Mouse (Mus musculus): ENCODE results near the gene Dync2h1. TPM values are rescaled to one million over a fixed set of nuclear protein-coding genes. Genes with fewer than 3 reads are reported as not detected.
A peak's percentile ranks its signal among the peaks of the same experiment; 100 is the strongest.

The Dync2h1 gene
- total and polyA plus RNA-seq, 2 experiments from 2014 or later, result 14.2 to 18.0 TPM

- Histone ChIP-seq H3K4me2 (ENCODE audit: low read depth, low read length, poor library complexity, severe bottlenecking) (no peak overlapping the region), H3K9me3 (ENCODE audit: low read length) (no peaks in the 10 kb centered on the region), H3K4me1 (ENCODE audit: insufficient read depth, low read length) (no peaks in the 10 kb centered on the region), H3K4me3 (ENCODE audit: low read depth, low read length) (no peak overlapping the region), H3K36me3 (ENCODE audit: insufficient read depth, low read length) (peaks cover 3% of the 10 kb centered on the region; the same call in 1 of the 2 replicates), H3K9ac (replicated peaks; ENCODE audit: low read length, poor library complexity, severe bottlenecking) (no peak overlapping the region), H3K27me3 (ENCODE audit: insufficient read depth, low read length) (no peaks in the 10 kb centered on the region), H3K27ac (ENCODE audit: low read depth, low read length) (no peak overlapping the region)
- 100% methylated on average over 1 of the region's 1 CpGs for WGBS
- ATAC-seq (ENCODE audit: low FRiP score) (no peak), DNase-seq (ENCODE audit: low spot score) (no peak)
- TF ChIP-seq CTCF (IDR thresholded peaks at IDR 0.05), result no peak
Observed at GRCm38 (mm10) chr9:7014733-7015132, 169.5 kb downstream of the Dync2h1 start.

DNA sequence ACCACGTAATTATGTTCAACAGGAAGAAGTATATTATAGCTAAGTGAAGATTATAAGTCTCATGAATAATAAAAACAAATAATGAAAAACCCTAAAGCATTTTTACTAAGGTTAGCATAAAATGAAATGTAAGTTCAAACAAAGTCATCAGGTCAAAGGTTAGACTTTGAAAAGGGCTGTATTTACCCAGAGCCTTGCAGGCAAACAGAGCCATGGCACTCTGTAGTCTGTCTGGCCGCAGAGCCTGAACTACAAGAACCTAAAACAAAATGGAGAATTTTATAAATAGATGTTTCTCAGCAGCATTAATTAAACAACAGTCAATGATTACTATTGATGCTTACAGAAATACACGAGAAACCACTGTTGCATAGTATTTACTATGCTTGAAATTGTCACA, 174.5 kb downstream of the Dync2h1 start:
- Histone ChIP-seq H3K36me3 (ENCODE audit: insufficient read depth, low read length) (peaks cover 7% of the 10 kb centered on the region; the same call in 1 of the 2 replicates), H3K4me1 (ENCODE audit: insufficient read depth, low read length) (no peaks in the 10 kb centered on the region), H3K4me2 (ENCODE audit: low read depth, low read length, poor library complexity, severe bottlenecking) (no peak overlapping the region), H3K9me3 (ENCODE audit: low read length) (no peaks in the 10 kb centered on the region), H3K27me3 (ENCODE audit: insufficient read depth, low read length) (no peaks in the 10 kb centered on the region), H3K27ac (ENCODE audit: low read depth, low read length) (no peak overlapping the region), H3K9ac (replicated peaks; ENCODE audit: low read length, poor library complexity, severe bottlenecking) (no peak overlapping the region), H3K4me3 (ENCODE audit: low read depth, low read length) (no peak overlapping the region)
- DNase-seq (ENCODE audit: low spot score) (no peak), ATAC-seq (ENCODE audit: low FRiP score) (no peak)
- 77% methylated on average over 3 of the region's 3 CpGs for WGBS
- no peak for TF ChIP-seq CTCF (IDR thresholded peaks at IDR 0.05)

GRCm38 (mm10) chr9:6994865-6995264, 189.4 kb downstream of the Dync2h1 start:
- H3K4me3 ChIP-seq (ENCODE audit: low read depth, low read length), result no peak overlapping the region
- H3K9me3 ChIP-seq (ENCODE audit: low read length), result no peaks in the 10 kb centered on the region
- H3K4me1 ChIP-seq (ENCODE audit: insufficient read depth, low read length), result no peaks in the 10 kb centered on the region
- H3K9ac ChIP-seq (replicated peaks; ENCODE audit: low read length, poor library complexity, severe bottlenecking), result no peak overlapping the region
- H3K27me3 ChIP-seq (ENCODE audit: insufficient read depth, low read length), result no peaks in the 10 kb centered on the region
- 53% methylated on average over 2 of the region's 2 CpGs for WGBS
- no peak for ATAC-seq (ENCODE audit: low FRiP score)
- H3K27ac ChIP-seq (ENCODE audit: low read depth, low read length), result no peak overlapping the region
- TF ChIP-seq CTCF (IDR thresholded peaks at IDR 0.05), result no peak
- no peak overlapping the region for H3K4me2 ChIP-seq (ENCODE audit: low read depth, low read length, poor library complexity, severe bottlenecking)
- DNase-seq (ENCODE audit: low spot score), result no peak
- 0 out of 2 replicates have a peak, but pooled peaks cover 4% of the 10 kb centered on the region for H3K36me3 ChIP-seq (ENCODE audit: insufficient read depth, low read length)

- no peak for TF ChIP-seq CTCF (IDR thresholded peaks at IDR 0.05)
- ATAC-seq (ENCODE audit: low FRiP score), result no peak
- H3K4me2 ChIP-seq (ENCODE audit: low read depth, low read length, poor library complexity, severe bottlenecking), result no peak overlapping the region
Observed at GRCm38 (mm10) chr9:6994275-6994674, 190.0 kb downstream of the Dync2h1 start.

DNA sequence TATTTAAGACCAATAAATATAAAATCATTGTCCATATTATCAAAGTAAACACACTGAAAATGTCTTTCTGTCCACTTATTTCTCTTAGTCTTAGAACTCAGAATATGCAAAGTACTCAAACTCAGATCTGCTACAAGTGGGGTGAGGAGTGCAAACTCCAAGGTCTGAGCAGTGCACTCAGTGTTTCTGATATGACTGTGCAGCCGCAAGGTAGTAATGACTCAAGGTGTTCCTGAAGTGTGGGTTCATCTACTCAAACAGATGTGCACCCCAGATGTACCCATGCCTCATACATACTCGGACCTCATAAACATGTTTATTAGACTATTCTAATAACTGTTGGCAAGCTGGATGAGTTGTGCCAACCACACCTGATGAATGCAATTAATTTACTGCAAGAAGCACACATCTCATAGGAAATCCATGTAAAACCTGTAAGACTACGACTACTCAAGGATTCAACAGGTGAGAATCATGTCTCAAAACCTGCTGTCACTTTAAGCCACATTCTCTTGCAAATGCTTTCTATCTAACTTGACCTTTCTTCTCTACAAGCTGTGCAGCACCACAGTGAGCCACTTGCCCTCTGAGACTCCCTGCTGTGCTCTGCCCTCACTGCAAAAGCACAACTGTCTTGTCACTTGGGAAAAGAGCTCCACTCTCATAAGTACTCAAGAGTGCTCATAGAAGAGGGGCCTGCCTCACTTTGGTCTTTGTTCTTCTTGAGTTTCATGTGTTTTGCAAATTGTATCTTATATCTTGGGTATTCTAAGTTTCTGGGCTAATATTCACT, 195.2 kb downstream of the Dync2h1 start:
- DNase-seq (ENCODE audit: low spot score) (no peak), ATAC-seq (ENCODE audit: low FRiP score) (no peak)
- Histone ChIP-seq H3K9me3 (ENCODE audit: low read length) (no peaks in the 10 kb centered on the region), H3K4me2 (ENCODE audit: low read depth, low read length, poor library complexity, severe bottlenecking) (no peak overlapping the region), H3K27me3 (ENCODE audit: insufficient read depth, low read length) (no peaks in the 10 kb centered on the region), H3K36me3 (ENCODE audit: insufficient read depth, low read length) (0 out of 2 replicates have a peak, but pooled peaks cover 4% of the 10 kb centered on the region), H3K4me1 (ENCODE audit: insufficient read depth, low read length) (no peaks in the 10 kb centered on the region), H3K4me3 (ENCODE audit: low read depth, low read length) (no peak overlapping the region), H3K9ac (replicated peaks; ENCODE audit: low read length, poor library complexity, severe bottlenecking) (no peak overlapping the region), H3K27ac (ENCODE audit: low read depth, low read length) (no peak overlapping the region)
- TF ChIP-seq CTCF (IDR thresholded peaks at IDR 0.05), result no peak
- WGBS, result 95% methylated on average over 3 of the region's 3 CpGs

More at GRCm38 (mm10) chr9:6994275-6994674, 190.0 kb downstream of the Dync2h1 start:
- no peak overlapping the region for H3K27ac ChIP-seq (ENCODE audit: low read depth, low read length)
- 0 out of 2 replicates have a peak, but pooled peaks cover 4% of the 10 kb centered on the region for H3K36me3 ChIP-seq (ENCODE audit: insufficient read depth, low read length)
- H3K27me3 ChIP-seq (ENCODE audit: insufficient read depth, low read length), result no peaks in the 10 kb centered on the region
- H3K4me3 ChIP-seq (ENCODE audit: low read depth, low read length), result no peak overlapping the region
- DNase-seq (ENCODE audit: low spot score), result no peak
- H3K9me3 ChIP-seq (ENCODE audit: low read length), result no peaks in the 10 kb centered on the region
- H3K4me1 ChIP-seq (ENCODE audit: insufficient read depth, low read length), result no peaks in the 10 kb centered on the region
- H3K9ac ChIP-seq (replicated peaks; ENCODE audit: low read length, poor library complexity, severe bottlenecking), result no peak overlapping the region

DNA sequence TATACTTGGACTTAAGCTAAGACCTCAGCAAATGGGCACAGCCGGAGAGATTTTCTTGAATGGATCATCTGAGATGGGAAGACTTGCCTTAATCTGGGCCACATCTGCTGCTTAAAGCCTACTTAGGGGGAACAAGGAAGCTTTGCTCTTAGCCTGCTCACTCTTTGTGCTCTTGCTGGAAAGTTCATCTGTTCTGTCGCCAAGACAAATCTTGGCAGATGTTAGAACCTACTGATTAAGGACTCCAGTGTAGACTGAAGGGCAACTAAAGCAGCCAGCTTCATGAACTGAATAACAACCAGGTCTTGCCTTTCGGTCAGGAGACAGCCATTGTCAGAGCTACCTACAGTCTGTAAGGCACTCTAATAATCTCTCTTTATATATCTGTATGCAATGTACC, 198.1 kb downstream of the Dync2h1 start:
- Histone ChIP-seq H3K9me3 (ENCODE audit: low read length) (no peaks in the 10 kb centered on the region), H3K36me3 (ENCODE audit: insufficient read depth, low read length) (peaks cover 11% of the 10 kb centered on the region), H3K4me1 (ENCODE audit: insufficient read depth, low read length) (no peaks in the 10 kb centered on the region), H3K27me3 (ENCODE audit: insufficient read depth, low read length) (no peaks in the 10 kb centered on the region), H3K9ac (replicated peaks; ENCODE audit: low read length, poor library complexity, severe bottlenecking) (no peak overlapping the region), H3K4me3 (ENCODE audit: low read depth, low read length) (no peak overlapping the region), H3K27ac (ENCODE audit: low read depth, low read length) (no peak overlapping the region), H3K4me2 (ENCODE audit: low read depth, low read length, poor library complexity, severe bottlenecking) (no peak overlapping the region)
- TF ChIP-seq CTCF (IDR thresholded peaks at IDR 0.05), result no peak
- peak; percentile 29 for DNase-seq (ENCODE audit: low spot score)
- 75% methylated on average over 3 of the region's 3 CpGs for WGBS
- peak; percentile 7; the same call in 1 of the 2 replicates for ATAC-seq (ENCODE audit: low FRiP score)

Data from midbrain, postnatal 0 days (tissue).